In genomic region chr5:136135571-136136291, GRCm38 (mm10) we compare ENCODE assay signal across 8 mouse cellular contexts. TPM values are rescaled to one million over a fixed set of nuclear protein-coding genes. Genes with fewer than 3 reads are reported as not detected.
DNase-seq lines count a peak whose midpoint lies in the region; ATAC-seq and TF ChIP-seq lines count a peak whose summit lies in the region.

Gene Lrwd1 (minus strand): TSS chr5:136136074.
Gene Alkbh4 (plus strand): TSS chr5:136136146.

- H3K4me1 ChIP-seq in bone marrow, adult 2 months (ENCODE audit: control insufficient read depth, insufficient read depth, low read length), result peaks cover 4% of the 10 kb centered on the region
- H3K4me1 ChIP-seq in embryonic facial prominence, embryonic 15.5 days, result peaks cover 24% of the 10 kb centered on the region
- H3K4me1 ChIP-seq in limb, embryonic 14.5 days (ENCODE audit: control insufficient read depth, insufficient read depth, low read length), result peaks cover 13% of the 10 kb centered on the region
- peaks cover 7% of the 10 kb centered on the region; the same call in 1 of the 2 replicates for H3K4me1 ChIP-seq in midbrain, postnatal 0 days (ENCODE audit: insufficient read depth, low read length)

- peak; percentile 98 for DNase-seq in 416B (ENCODE audit: low read depth)
- peak; percentile 96 for DNase-seq in heart, adult 8-10 months (ENCODE audit: low spot score)
- DNase-seq in kidney, adult 9 months, result peak; percentile 98
- peak; percentile 98 for DNase-seq in limb, embryonic 14.5 days (ENCODE audit: low spot score)
- peak; percentile 98 for DNase-seq in midbrain, postnatal 0 days (ENCODE audit: low spot score)
- peak; percentile 95 to 97 for DNase-seq in spleen, postnatal 14 days (ENCODE audit: low spot score in 2 of 2)

- peak within 1 kb of the TSS; percentile 57 for H3K4me2 ChIP-seq in embryonic facial prominence, embryonic 15.5 days (replicated peaks)
- peak within 1 kb of the TSS; percentile 77 for H3K4me2 ChIP-seq in limb, embryonic 14.5 days (replicated peaks; ENCODE audit: low read depth, low read length, severe bottlenecking)
- peak within 1 kb of the TSS; percentile 83 for H3K4me2 ChIP-seq in midbrain, postnatal 0 days (ENCODE audit: low read depth, low read length, poor library complexity, severe bottlenecking)

- no peaks in the 10 kb centered on the region for H3K9me3 ChIP-seq in embryonic facial prominence, embryonic 15.5 days (replicated peaks)
- H3K9me3 ChIP-seq in limb, embryonic 14.5 days (ENCODE audit: control insufficient read depth, low read length), result no peaks in the 10 kb centered on the region
- H3K9me3 ChIP-seq in midbrain, postnatal 0 days (ENCODE audit: low read length), result no peaks in the 10 kb centered on the region

- TF ChIP-seq POLR2A in bone marrow, adult 2 months (IDR thresholded peaks at IDR 0.05; ENCODE audit: borderline replicate concordance, control insufficient read depth, low read depth, low read length), result peak; percentile 71; the same call in 1 of the 2 replicates
- TF ChIP-seq POLR2A in limb, embryonic 14.5 days (IDR thresholded peaks at IDR 0.05; ENCODE audit: borderline replicate concordance, extremely low read depth, insufficient read depth, insufficient read length), result 0 out of 2 replicates have a peak, but pooled peaks have one; percentile 20

- peak; percentile 68 for TF ChIP-seq CTCF in bone marrow, adult 2 months (IDR thresholded peaks at IDR 0.05; ENCODE audit: control insufficient read depth, insufficient read depth, low read length)
- TF ChIP-seq CTCF in midbrain, postnatal 0 days (IDR thresholded peaks at IDR 0.05), result peak; percentile 83

- under 1% methylated on average over 60 of the region's 60 CpGs for WGBS in bone marrow, adult 2 months
- under 1% methylated on average over 60 of the region's 60 CpGs for WGBS in embryonic facial prominence, embryonic 15.5 days
- under 1% methylated on average over 60 of the region's 60 CpGs for WGBS in limb, embryonic 14.5 days
- WGBS in midbrain, postnatal 0 days, result under 1% methylated on average over 58 of the region's 60 CpGs

- no peaks in the 10 kb centered on the region for H3K27me3 ChIP-seq in embryonic facial prominence, embryonic 15.5 days
- H3K27me3 ChIP-seq in limb, embryonic 14.5 days (ENCODE audit: control insufficient read depth, insufficient read depth, low read length), result no peaks in the 10 kb centered on the region
- no peaks in the 10 kb centered on the region for H3K27me3 ChIP-seq in midbrain, postnatal 0 days (ENCODE audit: insufficient read depth, low read length)

- peak within 1 kb of the TSS; percentile 72 for H3K9ac ChIP-seq in embryonic facial prominence, embryonic 15.5 days
- peak within 1 kb of the TSS; percentile 71 for H3K9ac ChIP-seq in limb, embryonic 14.5 days (ENCODE audit: low read depth, low read length, severe bottlenecking)
- peak within 1 kb of the TSS; percentile 73 for H3K9ac ChIP-seq in midbrain, postnatal 0 days (replicated peaks; ENCODE audit: low read length, poor library complexity, severe bottlenecking)

- H3K4me3 ChIP-seq in bone marrow, adult 2 months (replicated peaks; ENCODE audit: control insufficient read depth, low read depth, low read length), result peak within 1 kb of the TSS; percentile 82
- peak within 1 kb of the TSS; percentile 62 for H3K4me3 ChIP-seq in embryonic facial prominence, embryonic 15.5 days (replicated peaks)
- peak within 1 kb of the TSS; percentile 64 for H3K4me3 ChIP-seq in limb, embryonic 14.5 days (replicated peaks; ENCODE audit: low read length)
- peak within 1 kb of the TSS; percentile 67 for H3K4me3 ChIP-seq in midbrain, postnatal 0 days (ENCODE audit: low read depth, low read length)

- peak within 1 kb of the TSS; percentile 83 for H3K27ac ChIP-seq in bone marrow, adult 2 months (ENCODE audit: control insufficient read depth, insufficient read depth, low read depth, low read length, poor library complexity)
- H3K27ac ChIP-seq in embryonic facial prominence, embryonic 15.5 days (replicated peaks), result peak within 1 kb of the TSS; percentile 71
- 0 out of 2 replicates have a peak within 1 kb of the TSS, but pooled peaks have one; percentile 38 for H3K27ac ChIP-seq in limb, embryonic 14.5 days (replicated peaks; ENCODE audit: low read depth, low read length)
- peak within 1 kb of the TSS; percentile 49 for H3K27ac ChIP-seq in midbrain, postnatal 0 days (ENCODE audit: low read depth, low read length)

- peak; percentile 94 for ATAC-seq in embryonic facial prominence, embryonic 15.5 days (ENCODE audit: insufficient number of reproducible peaks, low FRiP score, low TSS enrichment, low read depth)
- peak; percentile 94 for ATAC-seq in limb, embryonic 14.5 days (ENCODE audit: low FRiP score, low read depth)
- peak; percentile 89 for ATAC-seq in midbrain, postnatal 0 days (ENCODE audit: low FRiP score)

- H3K36me3 ChIP-seq in embryonic facial prominence, embryonic 15.5 days, result peaks cover 43% of the 10 kb centered on the region
- H3K36me3 ChIP-seq in limb, embryonic 14.5 days (ENCODE audit: control insufficient read depth, insufficient read depth, low read length), result peaks cover 40% of the 10 kb centered on the region
- peaks cover 35% of the 10 kb centered on the region for H3K36me3 ChIP-seq in midbrain, postnatal 0 days (ENCODE audit: insufficient read depth, low read length)

RNA-seq across cellular contexts. Expression of gene Lrwd1, which starts in this region (rescaled TPM):
- 41.9 and 61.5 TPM in 2 replicates for polyA plus RNA-seq in bone marrow, adult 2 months (2011; ENCODE audit: insufficient read depth, insufficient read length, low replicate concordance, missing spikeins)
- 36.8 and 40.0 TPM in 2 replicates for polyA plus RNA-seq in embryonic facial prominence, embryonic 15.5 days (2015; fragmentation: Nextera tagmentation; extraction: Ambion mirVana)
- total RNA-seq in heart, adult 8-10 months (2022), result 1 to 10 TPM; 5.4 to 6.9 (median 6.0) TPM
- polyA plus RNA-seq in limb, embryonic 14.5 days (2012; rRNA removed), result 59.4 and 71.7 TPM in 2 replicates
- polyA plus RNA-seq in limb, embryonic 14.5 days (2014; fragmentation: Nextera tagmentation; extraction: Ambion mirVana), result 31.1 and 33.6 TPM in 2 replicates
- total RNA-seq in midbrain, postnatal 0 days (2014; rRNA removed), result 25.4 and 33.2 TPM in 2 replicates
- 16.3 and 16.5 TPM in 2 replicates for polyA plus RNA-seq in midbrain, postnatal 0 days (2015; fragmentation: Nextera tagmentation; extraction: Ambion mirVana)

RNA-seq across cellular contexts. Expression of gene Alkbh4, which starts in this region (rescaled TPM):
- 8.8 and 14.2 TPM in 2 replicates for polyA plus RNA-seq in bone marrow, adult 2 months (2011; ENCODE audit: insufficient read depth, insufficient read length, low replicate concordance, missing spikeins)
- polyA plus RNA-seq in embryonic facial prominence, embryonic 15.5 days (2015; fragmentation: Nextera tagmentation; extraction: Ambion mirVana), result 21.6 and 22.7 TPM in 2 replicates
- 1 to 10 TPM; 4.0 to 5.4 (median 4.6) TPM for total RNA-seq in heart, adult 8-10 months (2022)
- 20.0 and 28.9 TPM in 2 replicates for polyA plus RNA-seq in limb, embryonic 14.5 days (2012; rRNA removed)
- polyA plus RNA-seq in limb, embryonic 14.5 days (2014; fragmentation: Nextera tagmentation; extraction: Ambion mirVana), result 15.0 and 16.1 TPM in 2 replicates
- 16.7 and 21.2 TPM in 2 replicates for total RNA-seq in midbrain, postnatal 0 days (2014; rRNA removed)
- 15.0 and 17.6 TPM in 2 replicates for polyA plus RNA-seq in midbrain, postnatal 0 days (2015; fragmentation: Nextera tagmentation; extraction: Ambion mirVana)

Comparison
In these comparisons a context has a peak if more than half of its experiments do, and no peak if none do; other contexts are left out.
1. Peak in every context shown above with its lines: DNase-seq, ATAC-seq, H3K4me3 ChIP-seq and H3K27ac ChIP-seq.